Mouse (Mus musculus) forebrain, embryonic 12.5 days (tissue): ENCODE measurements around the gene Gpr26. TPM values are rescaled to one million over a fixed set of nuclear protein-coding genes. Genes with fewer than 3 reads are reported as not detected.

Experiments
- ATAC-seq: fragments of 200-750 bp; cut with Nextera tagmentation; 2 replicates; pipeline ENCODE4 v1.8.0; 2017; ENCODE audit warnings: moderate TSS enrichment; ENCODE audit not compliant: low FRiP score
- H3K27ac ChIP-seq: fragments of 300-500 bp; sonication (generic); 2 replicates; pipeline ENCODE4 v1.5.1; 2016; ENCODE audit warnings: mild to moderate bottlenecking
- H3K27me3 ChIP-seq: fragments of 300-500 bp; sonication (generic); 2 replicates; pipeline ENCODE4 v1.6.1; 2016; ENCODE audit warnings: mild to moderate bottlenecking
- H3K36me3 ChIP-seq: fragments of 300-500 bp; sonication (generic); replicated peaks from 2 replicates; pipeline ENCODE4 v1.6.1; 2016; ENCODE audit warnings: mild to moderate bottlenecking
- H3K4me1 ChIP-seq: fragments of 300-500 bp; sonication (generic); 2 replicates; pipeline ENCODE4 v1.6.1; 2016
- H3K4me2 ChIP-seq: fragments of 300-500 bp; sonication (generic); 2 replicates; pipeline ENCODE4 v1.6.1; 2016; ENCODE audit warnings: mild to moderate bottlenecking, moderate library complexity
- H3K4me3 ChIP-seq: fragments of 300-500 bp; sonication (generic); replicated peaks from 2 replicates; pipeline ENCODE4 v1.5.1; 2016; ENCODE audit warnings: mild to moderate bottlenecking
- H3K9ac ChIP-seq: fragments of 300-500 bp; sonication (generic); 2 replicates; pipeline ENCODE4 v1.6.1; 2016; ENCODE audit warnings: mild to moderate bottlenecking
- H3K9me3 ChIP-seq: fragments of 300-500 bp; sonication (generic); 2 replicates; pipeline ENCODE4 v1.6.1; 2016
- WGBS: fragments of 180-500 bp; shearing (Covaris S2); methylation state at CpG from one replicate; pipeline ENCODE4 v1.1.7; 2016; 5-methylcytosine and 5-hydroxymethylcytosine counted together
- polyA plus RNA-seq: library from polyadenylated mRNA; unstranded; fragments of >200 nt; fragmentation: Nextera tagmentation; extraction: Ambion mirVana; gene quantifications from 2 replicates; pipeline ENCODE4 v1.2.1, GENCODE M21; 2016

Gpr26 gene
- polyA plus RNA-seq, 1 experiment from 2014 or later, result 0.77 TPM

GRCm38 (mm10) chr7:131989056-131989455 is 22.8 kb downstream of the Gpr26 start:
- Histone ChIP-seq H3K36me3 (no peaks in the 10 kb centered on the region), H3K27ac (no peak overlapping the region), H3K9me3 (no peaks in the 10 kb centered on the region), H3K4me2 (no peak overlapping the region), H3K4me1 (no peaks in the 10 kb centered on the region), H3K27me3 (no peaks in the 10 kb centered on the region), H3K4me3 (no peak overlapping the region), H3K9ac (no peak overlapping the region)
- 35% methylated on average over 6 of the region's 6 CpGs for WGBS
- ATAC-seq, result no peak

DNA sequence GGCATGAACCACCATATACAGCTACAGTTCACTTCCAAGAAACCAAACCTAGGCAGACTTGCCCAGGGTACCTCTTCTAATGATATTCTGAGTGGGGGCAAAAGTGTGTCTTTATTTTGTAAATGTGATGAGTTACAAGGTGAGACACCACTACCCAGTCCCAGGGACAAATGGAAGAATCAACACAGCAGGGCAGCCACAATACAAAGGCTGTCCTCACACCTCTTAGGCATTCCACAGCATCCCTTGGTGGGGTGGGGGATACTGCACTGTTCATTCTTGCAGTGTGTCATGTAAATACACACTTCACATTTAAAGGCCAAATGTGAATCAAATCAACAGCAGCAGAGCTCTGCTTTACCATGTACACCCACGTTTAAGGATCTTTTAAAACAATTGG is 26.0 kb downstream of the Gpr26 start:
- H3K4me2 ChIP-seq, result no peak overlapping the region
- no peaks in the 10 kb centered on the region for H3K36me3 ChIP-seq
- 52% methylated on average over 1 of the region's 1 CpGs for WGBS
- H3K9ac ChIP-seq, result no peak overlapping the region
- no peak overlapping the region for H3K4me3 ChIP-seq
- H3K27me3 ChIP-seq, result no peaks in the 10 kb centered on the region
- H3K4me1 ChIP-seq, result no peaks in the 10 kb centered on the region
- H3K27ac ChIP-seq, result no peak overlapping the region
- H3K9me3 ChIP-seq, result no peaks in the 10 kb centered on the region
- no peak for ATAC-seq

DNA sequence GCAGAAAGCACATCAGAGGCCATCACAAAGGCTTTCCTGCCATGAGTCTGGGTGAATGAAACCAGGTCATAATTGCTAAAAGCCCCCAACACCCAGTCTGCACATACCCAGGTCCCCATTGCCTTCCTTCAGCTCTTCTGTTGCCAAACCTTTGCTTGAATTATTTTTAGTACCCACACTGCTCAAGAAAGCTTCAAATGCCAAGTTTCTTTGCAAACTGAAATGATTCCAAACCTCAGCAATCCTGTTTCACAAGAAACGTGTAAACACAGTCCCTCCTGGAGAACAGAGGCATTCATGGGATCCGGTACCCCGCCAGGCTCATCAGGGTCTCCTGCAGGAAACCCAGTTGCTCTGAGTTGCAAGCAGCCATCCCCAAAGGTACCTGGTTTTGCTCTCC is 26.6 kb downstream of the Gpr26 start:
- no peak overlapping the region for H3K9ac ChIP-seq

DNA sequence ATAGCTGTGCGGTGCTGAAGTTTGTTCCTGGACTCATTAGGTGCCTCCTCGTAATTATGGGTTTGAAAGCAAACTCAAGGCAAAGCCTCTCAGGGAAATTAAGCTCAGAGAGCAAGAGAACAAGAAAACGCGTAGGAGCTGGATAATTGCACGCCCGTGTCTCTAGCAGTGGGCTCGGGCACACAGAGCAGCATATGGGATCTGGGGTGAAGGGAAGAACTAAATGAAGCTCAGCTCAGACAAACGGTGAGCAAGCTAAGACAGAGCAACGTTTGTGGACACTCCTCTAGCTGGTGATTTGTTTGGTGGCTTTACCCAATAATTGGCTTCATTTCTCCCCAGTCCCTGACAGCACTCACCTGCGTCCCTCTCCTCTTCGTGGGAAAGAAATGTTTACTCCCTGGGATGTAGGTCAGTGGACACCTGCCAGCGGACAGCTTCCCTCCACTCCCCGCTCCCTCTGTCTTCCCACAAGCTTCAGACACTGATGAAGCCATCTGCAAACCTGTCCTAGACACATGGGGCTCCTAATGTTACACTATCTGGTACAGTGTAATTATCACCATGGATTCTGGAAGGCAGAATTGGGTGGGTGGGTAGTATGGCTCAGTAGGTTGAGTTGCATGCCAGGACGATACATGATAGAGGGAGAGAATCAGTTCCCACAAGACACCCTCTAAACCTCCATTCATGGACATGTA is 39.9 kb downstream of the Gpr26 start:
- no peak; the same call in 1 of the 2 replicates for ATAC-seq
- WGBS, result 54% methylated on average over 14 of the region's 14 CpGs
- no peak overlapping the region for H3K9ac ChIP-seq

More for the DNA sequence above, 26.6 kb downstream of the Gpr26 start:
- no peaks in the 10 kb centered on the region for H3K27me3 ChIP-seq
- no peak overlapping the region for H3K27ac ChIP-seq
- no peak for ATAC-seq
- H3K4me2 ChIP-seq, result no peak overlapping the region
- WGBS, result 75% methylated on average over 3 of the region's 3 CpGs
- H3K4me1 ChIP-seq, result no peaks in the 10 kb centered on the region
- H3K4me3 ChIP-seq, result no peak overlapping the region
- H3K36me3 ChIP-seq, result no peaks in the 10 kb centered on the region
- H3K9me3 ChIP-seq, result no peaks in the 10 kb centered on the region

DNA sequence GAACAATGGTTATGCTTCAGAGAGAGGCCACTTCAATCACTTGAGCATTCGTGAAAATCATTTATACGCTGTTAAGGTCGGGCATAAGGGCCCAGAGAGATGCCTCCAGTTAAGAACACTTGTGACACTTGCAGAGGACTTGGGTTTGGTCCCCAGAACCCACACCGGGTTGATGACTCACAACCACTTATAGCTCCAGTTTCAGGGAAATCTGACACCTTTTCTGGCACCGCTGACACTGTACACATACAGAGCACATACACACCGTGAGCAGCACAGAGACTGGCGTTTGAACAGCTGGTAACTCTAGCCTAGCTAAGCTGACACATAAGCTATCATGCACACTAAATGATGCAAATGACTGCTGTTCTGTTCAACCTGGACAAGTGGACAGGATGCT is 42.7 kb downstream of the Gpr26 start:
- WGBS, result 88% methylated on average over 7 of the region's 7 CpGs
- no peak for ATAC-seq

More for the DNA sequence above, 39.9 kb downstream of the Gpr26 start:
- H3K27me3 ChIP-seq, result no peaks in the 10 kb centered on the region; the same call in 1 of the 2 replicates
- H3K9me3 ChIP-seq, result no peaks in the 10 kb centered on the region
- no peak overlapping the region for H3K4me3 ChIP-seq
- H3K27ac ChIP-seq, result no peak overlapping the region
- peaks cover 2% of the 10 kb centered on the region; the same call in 1 of the 2 replicates for H3K4me1 ChIP-seq
- H3K36me3 ChIP-seq, result no peaks in the 10 kb centered on the region
- no peak overlapping the region for H3K4me2 ChIP-seq

GRCm38 (mm10) chr7:132012969-132013679 is 46.9 kb downstream of the Gpr26 start:
- H3K36me3 ChIP-seq, result no peaks in the 10 kb centered on the region
- H3K4me2 ChIP-seq, result no peak overlapping the region
- peaks cover 20% of the 10 kb centered on the region for H3K4me1 ChIP-seq
- H3K9ac ChIP-seq, result no peak overlapping the region
- no peaks in the 10 kb centered on the region for H3K9me3 ChIP-seq
- H3K27me3 ChIP-seq, result peaks cover 3% of the 10 kb centered on the region; the same call in 1 of the 2 replicates
- WGBS, result 16% methylated on average over 1 of the region's 1 CpGs
- H3K4me3 ChIP-seq, result no peak overlapping the region
- peak; percentile 36; the same call in 1 of the 2 replicates for ATAC-seq
- peak overlapping the region; percentile 60; the same call in 1 of the 2 replicates for H3K27ac ChIP-seq

More for the DNA sequence above, 42.7 kb downstream of the Gpr26 start:
- Histone ChIP-seq H3K27ac (no peak overlapping the region), H3K9me3 (no peaks in the 10 kb centered on the region), H3K4me3 (no peak overlapping the region), H3K4me1 (peaks cover 20% of the 10 kb centered on the region), H3K27me3 (no peaks in the 10 kb centered on the region; the same call in 1 of the 2 replicates), H3K36me3 (no peaks in the 10 kb centered on the region), H3K9ac (no peak overlapping the region), H3K4me2 (no peak overlapping the region)

GRCm38 (mm10) chr7:132013970-132014369 is 47.7 kb downstream of the Gpr26 start:
- H3K27ac ChIP-seq, result peak overlapping the region; percentile 42; the same call in 1 of the 2 replicates
- no peak overlapping the region for H3K9ac ChIP-seq
- 79% methylated on average over 5 of the region's 5 CpGs for WGBS
- H3K9me3 ChIP-seq, result no peaks in the 10 kb centered on the region
- peaks cover 3% of the 10 kb centered on the region; the same call in 1 of the 2 replicates for H3K27me3 ChIP-seq
- H3K36me3 ChIP-seq, result no peaks in the 10 kb centered on the region
- H3K4me2 ChIP-seq, result no peak overlapping the region
- no peak for ATAC-seq
- peaks cover 20% of the 10 kb centered on the region for H3K4me1 ChIP-seq
- no peak overlapping the region for H3K4me3 ChIP-seq

GRCm38 (mm10) chr7:132015193-132015592 is 48.9 kb downstream of the Gpr26 start:
- no peak for ATAC-seq
- Histone ChIP-seq H3K9me3 (no peaks in the 10 kb centered on the region), H3K9ac (no peak overlapping the region), H3K27ac (no peak overlapping the region), H3K36me3 (no peaks in the 10 kb centered on the region), H3K4me2 (no peak overlapping the region), H3K4me3 (no peak overlapping the region), H3K4me1 (peaks cover 20% of the 10 kb centered on the region), H3K27me3 (peaks cover 3% of the 10 kb centered on the region; the same call in 1 of the 2 replicates)
- 2% methylated on average over 3 of the region's 3 CpGs for WGBS

DNA sequence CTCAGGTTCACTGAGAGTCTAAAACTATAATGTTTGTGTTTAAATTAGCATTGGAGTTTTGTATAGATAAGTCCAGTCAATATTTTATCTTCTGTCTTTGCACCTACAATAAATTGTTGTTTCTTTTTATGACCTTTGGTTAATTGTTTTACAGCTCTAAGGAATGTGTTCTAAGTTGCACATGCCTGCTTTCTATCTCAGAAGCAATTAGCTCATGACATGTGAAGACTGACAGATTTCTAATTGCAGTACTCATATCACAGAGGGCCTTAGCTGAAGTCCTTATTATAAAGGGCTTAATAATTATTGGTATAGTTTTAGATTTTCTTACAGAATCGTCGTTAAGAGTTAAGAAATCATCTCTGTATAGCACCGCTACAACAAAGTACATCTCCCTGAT is 49.7 kb downstream of the Gpr26 start:
- H3K36me3 ChIP-seq, result no peaks in the 10 kb centered on the region
- peaks cover 20% of the 10 kb centered on the region for H3K4me1 ChIP-seq
- WGBS, result 53% methylated on average over 3 of the region's 3 CpGs
- no peak overlapping the region for H3K27ac ChIP-seq
- no peaks in the 10 kb centered on the region for H3K9me3 ChIP-seq
- H3K4me2 ChIP-seq, result no peak overlapping the region
- ATAC-seq, result no peak
- H3K9ac ChIP-seq, result no peak overlapping the region
- peaks cover 3% of the 10 kb centered on the region; the same call in 1 of the 2 replicates for H3K27me3 ChIP-seq
- no peak overlapping the region for H3K4me3 ChIP-seq

GRCm38 (mm10) chr7:132025591-132025990 is 59.3 kb downstream of the Gpr26 start:
- H3K4me3 ChIP-seq, result no peak overlapping the region
- H3K36me3 ChIP-seq, result no peaks in the 10 kb centered on the region
- H3K9ac ChIP-seq, result no peak overlapping the region
- no peak for ATAC-seq
- H3K27me3 ChIP-seq, result no peaks in the 10 kb centered on the region; the same call in 1 of the 2 replicates
- 73% methylated on average over 6 of the region's 6 CpGs for WGBS
- no peak overlapping the region for H3K27ac ChIP-seq
- H3K9me3 ChIP-seq, result no peaks in the 10 kb centered on the region
- H3K4me2 ChIP-seq, result no peak overlapping the region
- H3K4me1 ChIP-seq, result 0 out of 2 replicates have a peak, but pooled peaks cover 10% of the 10 kb centered on the region

GRCm38 (mm10) chr7:132026671-132027070 is 60.4 kb downstream of the Gpr26 start:
- no peaks in the 10 kb centered on the region for H3K9me3 ChIP-seq
- no peak overlapping the region for H3K4me3 ChIP-seq
- no peak overlapping the region for H3K9ac ChIP-seq
- H3K36me3 ChIP-seq, result no peaks in the 10 kb centered on the region
- no peaks in the 10 kb centered on the region; the same call in 1 of the 2 replicates for H3K27me3 ChIP-seq
- no peak for ATAC-seq
- no peak overlapping the region for H3K27ac ChIP-seq
- peaks cover 12% of the 10 kb centered on the region; the same call in 1 of the 2 replicates for H3K4me1 ChIP-seq
- no peak overlapping the region for H3K4me2 ChIP-seq
- WGBS, result 71% methylated on average over 6 of the region's 6 CpGs

DNA sequence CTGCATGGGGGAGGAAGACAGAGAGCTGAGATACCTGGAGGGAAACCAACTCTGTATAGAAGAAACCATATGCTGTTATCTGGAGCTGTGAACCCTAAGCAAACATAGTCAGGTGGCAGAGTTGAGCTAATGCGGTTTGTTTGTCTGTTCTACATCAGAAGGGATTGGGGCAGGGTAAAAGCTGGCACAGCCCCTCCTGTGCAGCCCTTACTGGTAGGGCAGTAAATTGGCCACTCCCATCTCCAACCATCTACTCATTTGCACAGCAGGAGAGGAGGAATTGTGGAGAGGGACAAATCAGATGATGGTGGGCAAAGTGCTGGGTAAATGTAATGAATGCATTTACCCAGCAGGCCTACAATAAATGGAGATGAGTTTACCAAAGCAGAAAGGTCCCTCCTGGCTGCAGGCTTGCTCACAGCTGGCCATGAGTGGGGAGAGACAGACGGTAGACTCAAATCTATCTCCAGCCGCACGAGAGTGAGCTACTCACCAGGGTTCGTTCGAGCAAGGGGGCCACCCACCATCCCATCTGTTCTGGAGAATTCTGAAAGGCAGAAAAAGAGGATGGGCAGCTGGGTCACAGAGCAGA is 65.8 kb downstream of the Gpr26 start:
- ATAC-seq, result no peak
- H3K4me2 ChIP-seq, result no peak overlapping the region
- no peak overlapping the region for H3K4me3 ChIP-seq
- WGBS, result 45% methylated on average over 6 of the region's 6 CpGs
- H3K9ac ChIP-seq, result no peak overlapping the region
- no peak overlapping the region for H3K27ac ChIP-seq
- 0 out of 2 replicates have a peak, but pooled peaks cover 3% of the 10 kb centered on the region for H3K27me3 ChIP-seq
- H3K9me3 ChIP-seq, result no peaks in the 10 kb centered on the region
- H3K36me3 ChIP-seq, result no peaks in the 10 kb centered on the region
- peaks cover 19% of the 10 kb centered on the region; the same call in 1 of the 2 replicates for H3K4me1 ChIP-seq
